Mouse (Mus musculus) heart, postnatal 25 days (tissue): ENCODE measurements around the gene Olfr649. TPM values are rescaled to one million over a fixed set of nuclear protein-coding genes. Genes with fewer than 3 reads are reported as not detected.

ENCODE experiments used
- DNase-seq: peaks from one replicate; pipeline ENCODE4 v3.0.0; 2022; ENCODE audit warnings: low spot score
- intact Hi-C: fragments of 180-260 bp; cut with DNase I; formaldehyde crosslinking; loops from one replicate; pipeline ENCODE4 v1.15.1; 2025
- total RNA-seq, 2 experiments: library from RNA; stranded (reverse); gene quantifications; 2 replicates each; pipeline ENCODE4 v1.2.3; 2021

Gene Olfr649
- not detected for total RNA-seq

DNA sequence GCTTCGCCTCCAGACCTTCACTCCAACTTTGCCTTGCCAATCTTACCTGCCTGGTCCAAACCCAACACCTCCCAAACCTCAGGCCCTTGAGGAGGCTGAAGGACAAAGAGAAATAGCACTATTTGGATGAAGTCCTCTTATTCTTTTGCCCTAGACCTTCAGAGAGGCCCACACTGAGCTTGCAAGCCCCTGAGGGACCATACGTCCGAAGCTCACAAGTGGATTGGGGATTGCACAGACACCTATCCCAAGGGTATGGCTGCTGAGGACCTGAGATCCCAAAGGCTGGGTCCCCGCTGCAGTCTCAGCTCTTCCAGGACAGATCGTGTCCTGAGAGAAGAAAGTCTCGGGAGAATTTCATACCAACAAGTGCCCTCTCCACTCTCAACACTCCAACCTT is at the start of gene Olfr649:
TSS of gene Olfr649 (minus strand) at position 101 of the 400 bp plus-strand sequence.
- intact Hi-C loops, result no loop called here

DNA sequence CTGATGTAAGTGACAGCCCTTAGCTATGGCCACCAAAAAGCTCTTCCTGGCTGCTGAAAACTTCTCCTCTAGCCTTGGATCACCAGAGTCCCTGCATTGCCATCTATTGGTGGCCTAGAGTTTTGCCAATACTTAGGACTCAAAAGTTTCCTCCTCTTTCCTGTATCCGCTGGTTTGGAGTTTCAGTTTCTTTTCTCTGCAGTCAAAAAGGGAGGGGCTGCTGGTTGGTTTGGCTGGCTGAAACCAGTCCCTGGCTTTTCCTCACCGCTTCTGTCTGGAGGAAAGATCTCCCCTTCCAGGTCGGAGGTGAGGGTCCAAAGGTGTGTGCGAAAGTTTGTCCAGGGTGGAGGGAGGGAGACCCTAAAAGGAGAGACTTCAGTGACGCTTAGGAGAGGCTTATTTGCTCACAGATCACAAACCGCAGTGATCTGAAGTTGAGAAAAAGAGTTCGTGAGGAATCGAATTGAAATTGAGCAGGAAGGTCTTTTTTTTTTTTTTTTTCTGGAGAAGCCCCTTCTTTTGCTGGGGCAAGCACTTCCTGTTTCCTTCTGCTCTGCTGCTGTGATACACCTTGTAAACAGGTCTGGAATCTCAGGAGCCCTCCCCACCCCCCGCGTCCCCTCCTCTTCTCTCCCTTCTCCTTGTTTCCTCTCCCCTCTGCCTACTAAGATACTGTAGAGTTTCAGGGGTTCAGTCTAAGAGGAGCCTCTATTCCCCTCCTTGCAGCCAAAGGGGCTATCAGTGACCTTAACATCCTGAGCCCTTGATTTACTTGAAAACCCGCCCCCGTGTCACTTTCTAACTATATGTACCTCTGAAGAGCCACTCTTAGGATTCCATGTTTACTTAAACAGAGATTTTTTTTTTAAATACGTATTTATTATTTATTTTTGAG is 48.7 kb upstream of the Olfr649 start, which contains the start of gene Trim34a:
TSS of gene Trim34a (plus strand) at position 171 of the 895 bp plus-strand sequence.
- intact Hi-C loops, result loop anchor here (5.0 to 10.0 kb wide), 2 partner anchors 43 to 200 kb away; partner anchors contain the start of gene Trim5

More for the DNA sequence above, at the start of gene Olfr649:
- no peak for DNase-seq

DNA sequence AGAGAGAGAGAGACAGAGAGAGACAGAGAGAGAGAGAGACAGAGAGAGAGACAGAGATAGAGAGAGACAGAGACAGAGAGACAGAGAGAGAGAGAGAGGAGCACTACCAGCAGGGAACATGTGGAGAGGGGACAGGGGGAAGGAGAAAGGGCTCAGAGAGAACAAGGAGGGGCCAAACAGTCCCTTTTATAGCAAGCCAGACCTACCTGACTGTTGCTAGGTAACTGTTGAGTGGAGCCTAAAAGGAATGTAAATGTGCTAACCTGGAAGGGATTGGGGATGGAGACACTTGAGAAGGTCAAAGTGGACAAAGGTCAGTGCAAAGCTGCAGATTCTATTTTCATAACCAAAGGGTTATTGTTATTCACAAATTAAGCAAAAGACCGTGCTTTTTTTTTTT is 47.8 kb upstream of the Olfr649 start:
- intact Hi-C loops, result loop anchor here (5.0 to 10.0 kb wide), 2 partner anchors 44 to 201 kb away; partner anchors contain the start of gene Trim5
- DNase-seq, result no peak

More for the DNA sequence above, 48.7 kb upstream of the Olfr649 start, which contains the start of gene Trim34a:
- DNase-seq, result peak; percentile 38

DNA sequence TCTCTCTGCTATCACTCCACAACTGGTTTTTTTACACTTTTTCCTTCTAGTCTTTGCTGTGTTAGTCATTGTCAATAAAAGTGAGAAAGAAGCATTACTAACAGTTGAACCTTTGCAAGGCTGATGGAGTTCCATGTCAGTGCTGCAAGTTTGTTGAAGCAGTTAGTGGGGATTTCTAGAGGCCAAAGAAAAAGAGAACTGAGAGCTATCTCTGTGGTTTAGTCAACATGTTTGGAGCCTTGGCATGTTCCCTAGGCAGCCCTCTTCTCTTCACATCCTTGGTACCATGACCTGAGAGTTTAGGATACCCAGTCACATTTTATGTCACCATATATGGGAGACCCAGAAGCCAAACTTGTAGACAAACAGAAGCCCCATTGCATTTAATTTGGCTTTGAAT is 45.1 kb upstream of the Olfr649 start:
- intact Hi-C loops, result loop anchor here (5.0 to 10.0 kb wide), 2 partner anchors 46 to 204 kb away; partner anchors contain the start of gene Trim5
- DNase-seq, result no peak

DNA sequence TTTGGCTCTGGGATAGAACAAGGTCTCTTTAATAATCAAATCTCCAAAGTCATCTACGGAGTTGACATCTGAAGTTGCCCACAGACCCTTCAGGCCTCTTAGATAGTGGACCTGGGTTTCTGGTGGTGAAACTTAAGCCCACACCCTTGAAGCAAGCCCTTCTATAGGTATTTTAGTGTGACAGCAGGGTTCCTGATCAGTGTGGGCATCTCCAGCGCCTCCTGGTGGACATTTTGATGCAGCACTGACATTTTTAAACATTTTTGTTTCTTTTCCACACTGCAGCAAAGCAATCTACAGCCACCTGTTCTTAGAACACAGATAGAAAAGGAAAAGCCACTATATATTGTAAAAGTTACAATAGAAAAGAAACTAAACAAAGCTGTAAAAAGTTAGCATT is 35.4 kb upstream of the Olfr649 start:
- no peak for DNase-seq
- intact Hi-C loops, result loop anchor here (1.0 kb wide), 1 partner anchor 31 kb away; no protein-coding TSS in a partner anchor

DNA sequence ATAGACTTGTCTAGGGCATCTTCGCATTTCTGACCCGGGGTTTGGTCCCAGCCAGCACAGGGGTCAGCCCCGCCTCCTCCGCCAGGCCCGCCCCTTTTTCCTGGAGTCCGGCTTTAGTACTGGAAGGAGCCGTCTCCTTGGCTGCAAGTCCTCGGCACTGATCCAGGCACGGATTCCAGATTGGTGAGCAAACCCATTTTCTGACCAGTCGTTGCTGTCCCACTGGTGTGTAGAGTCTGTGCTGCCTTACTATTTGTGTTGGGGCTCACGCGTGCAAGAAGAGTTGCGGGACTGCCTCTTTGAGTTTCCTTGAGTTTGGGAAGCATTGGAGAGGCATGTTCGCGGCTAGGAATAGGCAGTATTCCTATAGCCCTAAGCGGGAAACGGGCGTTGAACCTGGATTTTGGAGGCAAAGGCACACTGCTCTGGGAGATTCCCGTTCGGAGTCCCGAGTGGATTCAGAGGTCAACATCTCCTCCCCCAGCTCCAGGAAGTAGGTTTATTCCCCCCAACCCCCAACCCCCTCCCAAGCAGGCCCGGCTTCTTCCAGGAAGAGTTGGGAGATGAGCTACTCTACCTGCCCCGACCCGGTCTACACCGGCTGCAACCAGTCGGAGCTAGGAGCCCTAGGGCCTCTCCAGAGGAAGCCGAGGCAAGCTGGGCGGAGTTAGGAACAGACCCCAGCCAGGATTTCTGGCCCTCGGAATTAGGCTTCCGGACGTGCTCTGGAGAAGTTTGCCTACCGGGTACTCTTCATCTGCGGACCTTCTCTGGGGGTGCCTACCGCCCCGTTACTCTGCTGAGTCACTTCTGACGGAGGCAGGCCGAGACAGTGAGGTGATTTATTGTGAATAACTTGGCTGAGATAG is 23.1 kb upstream of the Olfr649 start, which contains the start of gene Trim6:
TSS of gene Trim6 (plus strand) at position 93 of the 869 bp plus-strand sequence.
- intact Hi-C loops, result no loop called here
- peak; percentile 67 for DNase-seq

DNA sequence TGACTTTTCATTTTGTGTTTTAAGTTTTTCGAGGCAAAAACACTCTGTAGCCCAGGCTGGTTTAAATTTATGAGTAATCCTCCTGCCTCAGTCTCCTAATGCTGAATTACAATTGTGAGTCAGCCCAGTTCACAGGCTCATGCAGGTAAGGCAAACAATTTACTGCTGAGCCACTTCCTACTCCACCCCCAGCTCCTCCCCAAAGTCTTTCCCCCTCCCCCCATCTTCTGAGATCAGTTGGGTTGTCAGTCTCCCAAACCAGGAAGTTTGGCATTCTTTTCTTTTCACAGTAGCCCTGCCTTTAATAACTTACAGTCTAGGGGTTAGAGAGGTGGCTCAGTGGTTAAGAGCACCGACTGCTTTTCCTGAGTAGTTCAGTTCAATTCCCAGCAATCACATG is 22.1 kb upstream of the Olfr649 start:
- intact Hi-C loops, result no loop called here
- DNase-seq, result no peak

DNA sequence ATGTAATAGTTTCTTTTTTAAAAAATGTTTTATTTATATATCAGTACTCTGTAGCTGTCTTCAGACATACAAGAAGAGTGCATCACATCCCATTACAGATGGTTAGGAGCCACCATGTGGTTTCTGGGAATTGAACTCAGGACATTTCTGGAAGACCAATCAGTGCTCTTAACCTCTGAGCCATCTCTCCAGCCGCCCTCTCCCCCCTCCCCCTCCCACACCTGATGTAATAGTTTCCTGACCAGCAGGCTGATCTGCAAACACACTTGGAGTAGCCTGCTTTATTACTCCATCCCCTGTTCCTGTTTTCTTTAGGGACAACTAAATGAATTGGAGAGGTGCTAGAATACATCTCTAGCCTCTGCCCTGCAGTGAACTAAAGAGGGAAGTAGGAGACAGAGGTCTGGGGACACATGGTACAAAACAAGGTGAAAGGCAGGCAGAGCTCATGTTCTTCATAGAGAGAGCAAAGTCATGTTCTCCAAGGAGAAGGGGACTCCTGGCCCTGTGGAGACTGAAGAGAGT is 20.3 kb upstream of the Olfr649 start:
- intact Hi-C loops, result no loop called here
- no peak for DNase-seq

DNA sequence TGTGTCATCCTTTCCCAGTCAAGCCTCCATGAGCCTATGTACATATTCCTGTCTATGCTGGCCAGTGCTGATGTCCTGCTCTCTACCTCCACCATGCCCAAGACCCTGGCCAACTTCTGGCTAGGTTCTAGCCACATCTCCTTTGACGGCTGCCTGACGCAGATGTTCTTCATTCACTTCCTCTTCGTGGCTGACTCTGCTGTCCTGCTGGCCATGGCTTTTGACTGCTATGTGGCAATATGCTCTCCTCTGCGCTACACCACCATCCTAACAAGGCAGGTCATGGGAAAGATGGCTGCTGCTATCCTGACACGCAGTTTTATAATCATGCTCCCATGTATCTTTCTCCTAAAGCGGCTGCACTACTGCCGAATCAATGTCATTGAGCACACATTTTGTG is 10.4 kb upstream of the Olfr649 start:
- no peak for DNase-seq
- intact Hi-C loops, result no loop called here

DNA sequence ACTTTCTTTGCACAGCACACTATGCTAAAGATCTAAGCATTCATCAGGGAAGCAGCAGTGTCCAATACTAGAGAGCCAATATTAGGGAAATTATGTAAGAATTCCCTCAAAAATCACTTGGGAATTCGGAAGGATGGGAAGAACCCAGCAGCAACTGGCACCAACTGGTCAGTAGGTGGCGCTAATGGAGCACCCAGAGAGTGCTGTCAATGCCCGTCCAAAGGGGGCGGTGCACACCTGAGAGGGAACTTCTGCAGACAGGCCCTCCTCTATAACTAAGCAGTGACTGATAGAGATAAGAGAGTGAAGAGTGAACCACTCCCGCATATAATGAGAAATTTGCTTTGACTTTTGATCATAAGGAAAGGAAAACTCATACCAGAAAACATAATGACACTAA is 4.0 kb upstream of the Olfr649 start:
- DNase-seq, result peak; percentile 22
- intact Hi-C loops, result loop anchor here (1.0 to 2.0 kb wide), 2 partner anchors 15 to 31 kb away; no protein-coding TSS in a partner anchor

DNA sequence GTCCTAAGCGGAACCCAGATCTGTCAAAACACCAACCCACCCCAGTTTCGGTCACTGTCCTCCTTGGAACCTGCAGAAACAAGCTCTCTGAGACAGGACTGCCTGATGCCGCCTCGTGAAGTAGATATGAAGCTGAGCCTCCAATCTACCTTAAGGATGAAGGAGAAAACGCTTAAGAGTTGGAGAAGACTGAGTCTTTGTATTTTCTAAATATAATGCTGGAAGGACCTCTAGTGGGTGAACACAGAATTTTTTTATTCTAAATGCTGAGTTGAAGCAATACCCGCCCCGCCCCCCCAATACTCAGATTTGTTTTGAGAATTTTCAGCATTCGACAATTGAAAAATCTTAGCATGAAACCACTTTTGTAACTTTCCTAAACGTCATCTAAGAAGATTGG is 4.5 kb downstream of the Olfr649 start:
- intact Hi-C loops, result no loop called here
- no peak for DNase-seq

DNA sequence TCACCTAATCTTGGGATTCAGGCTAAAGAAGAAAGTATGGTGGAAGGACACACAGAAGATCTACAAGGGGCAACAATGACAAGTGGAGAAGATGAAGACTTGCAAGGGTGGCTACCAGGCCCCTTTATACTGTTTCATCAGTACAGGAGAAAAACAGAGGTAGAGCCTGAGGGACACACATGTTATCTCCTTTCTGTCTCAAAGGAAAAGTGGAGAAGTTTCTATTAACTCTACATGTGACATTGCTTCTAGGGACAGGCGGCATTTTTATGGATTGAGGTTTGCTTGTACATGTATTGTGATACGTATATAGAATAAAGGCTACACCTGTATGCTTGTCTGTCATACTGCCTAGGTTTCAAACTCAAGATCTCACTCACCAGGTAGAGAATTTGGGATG is 12.5 kb downstream of the Olfr649 start, which contains the start of gene Olfr648:
TSS of gene Olfr648 (minus strand) at position 101 of the 400 bp plus-strand sequence.
- intact Hi-C loops, result no loop called here
- DNase-seq, result no peak

DNA sequence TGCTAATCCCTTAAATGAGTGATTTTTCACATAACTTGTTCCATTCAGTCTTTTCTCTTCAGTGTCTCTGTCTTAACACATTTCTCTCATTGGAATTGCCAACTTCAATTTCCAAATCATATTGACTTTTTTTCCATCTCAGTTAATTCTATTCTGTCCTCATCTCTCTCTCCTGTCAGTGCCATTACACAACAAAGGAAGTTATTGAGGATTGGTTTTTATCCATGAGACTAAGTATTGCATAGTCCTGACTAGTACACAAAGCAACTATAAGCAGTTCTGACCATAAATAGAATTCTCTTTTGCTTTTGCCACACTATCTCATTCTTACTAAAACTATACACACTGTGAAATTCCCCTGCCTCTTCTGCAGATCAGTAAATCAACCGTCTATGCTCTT is 16.7 kb downstream of the Olfr649 start:
- intact Hi-C loops, result no loop called here
- DNase-seq, result no peak

DNA sequence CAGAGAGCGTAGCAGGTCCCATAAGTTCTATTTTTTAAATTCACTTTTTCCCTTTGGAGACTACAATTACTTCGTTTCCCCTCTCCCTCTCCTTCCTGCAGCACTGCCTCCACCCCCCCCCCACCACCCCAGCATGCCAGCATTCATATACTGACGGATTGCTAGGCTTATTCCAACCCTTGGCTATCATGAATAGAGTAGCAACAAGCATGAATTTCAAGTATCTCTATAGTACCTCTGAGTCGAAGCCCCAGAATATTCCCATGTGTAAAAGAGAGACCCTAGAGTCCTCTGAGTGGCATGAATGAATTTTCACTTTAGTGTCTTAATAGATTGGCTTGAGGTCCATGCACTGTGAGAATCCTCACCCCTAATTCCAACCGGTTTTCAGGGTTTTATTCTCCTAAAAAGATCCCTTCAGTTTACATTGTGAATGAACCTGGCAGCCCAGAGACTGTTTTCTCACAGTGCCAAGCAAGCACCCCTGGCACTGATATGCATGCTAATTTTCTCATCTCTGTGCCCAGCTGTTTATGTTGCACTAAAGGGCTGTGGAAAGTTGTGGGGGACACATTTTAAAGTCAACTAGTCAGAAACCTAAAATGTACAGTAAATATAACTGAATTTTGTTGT is 17.2 kb downstream of the Olfr649 start:
- no peak for DNase-seq
- intact Hi-C loops, result no loop called here

DNA sequence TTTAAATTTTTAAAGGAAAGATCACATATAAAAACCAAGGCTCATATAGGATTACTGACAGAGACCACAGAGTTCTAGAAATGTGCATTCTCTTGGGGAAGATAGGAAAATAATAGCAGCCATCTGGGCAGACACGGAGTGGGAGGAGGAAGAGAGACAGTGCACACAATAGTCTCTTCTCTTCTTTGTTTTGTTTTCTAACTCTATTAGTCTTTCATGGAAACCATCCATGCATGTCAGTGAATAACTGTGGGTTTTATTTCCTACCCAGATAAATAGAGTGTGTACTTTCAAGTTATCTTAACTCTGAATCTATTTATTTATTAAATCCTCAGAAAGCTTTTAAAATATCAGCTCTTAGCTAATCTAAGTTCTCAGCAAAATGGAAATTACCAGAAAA is 20.7 kb downstream of the Olfr649 start:
- intact Hi-C loops, result no loop called here
- DNase-seq, result no peak

DNA sequence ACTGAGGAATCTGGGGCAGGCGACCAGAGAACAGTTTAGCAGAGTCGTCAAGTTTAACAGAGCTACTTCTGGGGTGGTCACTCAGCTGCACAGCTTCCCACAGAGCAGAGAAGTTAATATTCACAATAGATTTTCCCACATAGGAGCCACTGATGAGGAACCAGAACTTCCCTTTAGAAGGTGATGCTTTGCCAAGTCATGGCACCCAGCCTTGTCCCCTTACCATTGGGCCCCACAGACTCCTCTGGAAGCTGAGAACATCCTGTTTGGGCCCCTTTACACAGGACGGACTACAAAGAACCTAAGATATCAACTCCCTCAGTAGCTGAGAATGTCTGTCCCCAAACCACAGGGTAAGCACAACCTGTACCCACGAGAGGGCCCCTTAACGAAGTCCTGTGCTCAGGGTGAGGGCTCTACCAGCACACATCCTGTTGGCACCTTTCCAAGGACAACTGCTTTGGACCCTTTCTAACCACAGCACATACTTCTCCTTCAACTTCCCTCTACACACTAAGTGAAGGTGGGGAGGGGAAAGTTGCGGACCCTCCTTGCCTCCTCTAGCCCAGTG is 26.1 kb downstream of the Olfr649 start:
- DNase-seq, result no peak
- intact Hi-C loops, result no loop called here

DNA sequence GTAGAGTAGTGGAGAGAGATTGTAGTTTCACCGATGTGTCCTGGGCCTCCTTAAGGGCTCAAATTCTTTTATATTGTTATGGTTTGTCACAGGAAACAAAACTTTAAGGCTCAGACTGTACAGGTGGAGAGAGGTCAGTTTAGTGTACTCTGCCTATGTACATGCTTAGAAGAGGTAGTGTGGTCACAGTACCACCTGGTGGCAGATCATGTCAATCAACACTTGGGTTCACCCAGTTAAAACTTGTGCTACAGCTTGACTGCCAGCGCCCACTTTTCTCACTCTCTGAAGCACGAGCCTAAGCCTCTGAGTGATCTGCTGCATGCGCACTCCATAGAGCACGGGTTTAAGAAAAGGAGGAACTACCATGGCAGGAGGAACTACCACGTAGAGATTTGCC is 28.7 kb downstream of the Olfr649 start:
- intact Hi-C loops, result no loop called here
- no peak for DNase-seq

DNA sequence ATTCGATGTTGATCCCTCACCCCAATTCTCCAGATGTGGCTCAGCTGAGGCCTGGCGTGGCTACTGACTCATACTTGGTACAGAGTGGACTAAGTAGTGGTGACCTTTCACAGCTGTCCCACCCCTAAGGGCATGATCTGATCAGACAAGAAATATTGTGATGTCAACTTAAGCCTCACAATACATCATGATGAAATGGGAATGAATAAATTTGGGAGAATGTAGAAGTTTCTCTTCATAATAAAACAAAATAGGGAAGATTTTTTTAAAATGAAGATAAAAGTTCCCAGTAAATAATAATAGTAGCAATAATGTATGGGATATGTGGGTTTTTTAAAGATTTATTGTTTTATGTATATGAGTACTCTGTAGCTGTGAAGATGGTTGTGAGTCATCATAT is 45.3 kb downstream of the Olfr649 start, which contains the start of gene Ubqlnl:
TSS of gene Ubqlnl (minus strand) at position 101 of the 400 bp plus-strand sequence.
- DNase-seq, result no peak
- intact Hi-C loops, result no loop called here

DNA sequence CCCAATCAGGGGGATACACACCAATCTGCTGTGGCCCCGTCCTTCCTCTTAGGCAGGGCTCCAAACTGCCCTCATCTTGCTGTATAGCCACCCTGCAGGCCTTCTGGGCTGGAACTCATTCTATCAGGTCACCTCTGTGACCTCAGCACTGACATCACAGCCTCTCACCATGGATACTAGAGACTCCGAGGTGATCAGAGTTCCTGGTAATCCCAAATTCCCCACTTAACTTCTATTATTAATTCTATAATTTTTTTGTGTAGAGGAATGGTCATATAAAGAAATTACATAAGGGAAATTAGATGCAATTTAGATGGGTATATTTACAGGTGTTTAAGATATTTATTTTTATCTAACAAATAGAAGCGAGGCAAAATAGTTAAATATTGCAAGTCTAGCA is 52.6 kb downstream of the Olfr649 start, which contains the start of gene Ubqln3:
TSS of gene Ubqln3 (minus strand) at position 101 of the 400 bp plus-strand sequence.
- intact Hi-C loops, result no loop called here
- no peak for DNase-seq
